Mouse (Mus musculus) bone marrow, adult 2 months (tissue): ENCODE results near the gene Tnni1. TPM values are rescaled to one million over a fixed set of nuclear protein-coding genes. Genes with fewer than 3 reads are reported as not detected.

ENCODE experiments used
- H3K27ac ChIP-seq: fragments of 200-500 bp; 2 replicates; pipeline ENCODE4 v1.5.1; 2012; ENCODE audit warnings: low read depth, mild to moderate bottlenecking, control low read depth, inconsistent platforms, low read length; ENCODE audit not compliant: control insufficient read depth, poor library complexity, insufficient read depth
- H3K4me1 ChIP-seq: fragments of 200-500 bp; 2 replicates; pipeline ENCODE4 v1.6.1; 2011; ENCODE audit warnings: low read length; ENCODE audit not compliant: control insufficient read depth, insufficient read depth
- H3K4me3 ChIP-seq: fragments of 200-500 bp; replicated peaks from 2 replicates; pipeline ENCODE3; 2011; ENCODE audit warnings: mild to moderate bottlenecking, low read depth, low read length, control low read depth; ENCODE audit not compliant: control insufficient read depth
- CTCF ChIP-seq: fragments of 200-500 bp; IDR thresholded peaks from 2 replicates; pipeline ENCODE4 v1.5.1; 2011; ENCODE audit warnings: low read length, control low read depth; ENCODE audit not compliant: control insufficient read depth, insufficient read depth
- POLR2A ChIP-seq: fragments of 200-500 bp; IDR thresholded peaks from 2 replicates; pipeline ENCODE4 v1.6.1; 2011; ENCODE audit warnings: low read depth, mild to moderate bottlenecking, control low read depth, low read length, borderline replicate concordance; ENCODE audit not compliant: control insufficient read depth
- WGBS: fragments of 180-500 bp; shearing (Covaris S2); methylation state at CpG from one replicate; pipeline ENCODE4 v1.1.7; 2018; 5-methylcytosine and 5-hydroxymethylcytosine counted together
- polyA plus RNA-seq: library from polyadenylated mRNA; stranded (reverse); fragments of >200 nt; gene quantifications from 2 replicates; pipeline ENCODE4 v1.2.4, GENCODE M21; 2011; ENCODE audit warnings: low replicate concordance; ENCODE audit not compliant: missing spikeins, insufficient read depth, insufficient read length

The Tnni1 gene
- not detected in 2 replicates for polyA plus RNA-seq

DNA sequence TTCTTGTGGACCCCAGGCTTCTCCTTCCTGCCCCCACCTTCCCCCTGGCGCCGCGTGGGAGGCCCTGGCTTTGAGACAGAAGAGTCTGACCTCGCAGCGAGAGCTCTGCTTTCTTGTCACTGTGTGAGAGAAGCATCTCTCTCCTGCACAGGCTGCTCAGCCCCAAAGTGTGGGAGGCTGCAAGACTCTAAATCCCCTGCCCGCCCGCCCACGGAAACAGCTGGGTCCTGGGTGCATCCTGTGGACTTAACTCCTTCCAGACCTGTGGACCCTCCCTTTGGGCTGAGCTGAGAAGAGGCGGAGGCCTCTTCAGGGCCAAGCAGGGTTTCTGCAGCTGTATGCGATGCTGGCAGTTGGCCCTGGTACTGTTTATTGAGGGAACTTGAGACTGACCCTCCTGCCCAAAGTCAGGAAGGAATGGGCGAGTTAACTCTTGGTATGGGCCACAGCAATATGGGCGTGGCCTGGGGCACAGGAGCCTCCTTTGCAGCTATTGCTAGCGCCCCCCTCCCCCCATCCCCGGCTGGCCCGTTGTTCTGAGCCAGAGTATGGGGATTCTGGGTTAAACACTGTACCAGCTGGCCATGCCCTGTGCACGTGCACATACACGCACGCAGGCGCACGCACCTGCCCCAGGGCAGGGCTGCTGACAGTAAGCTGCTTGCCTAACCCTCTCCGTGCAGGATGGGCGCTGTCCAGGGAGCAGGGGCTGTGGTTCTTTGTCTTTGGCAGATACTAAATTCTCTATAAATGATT lies at the start of gene Tnni1:
TSS of gene Tnni1 (plus strand) at position 655 of the 756 bp plus-strand sequence.
- no peak within 1 kb of the TSS for H3K4me3 ChIP-seq
- no peak for TF ChIP-seq CTCF
- TF ChIP-seq POLR2A: no peak
- no peak within 1 kb of the TSS for H3K27ac ChIP-seq
- no peaks in the 10 kb centered on the region for H3K4me1 ChIP-seq
- WGBS: 8% methylated on average over 22 of the region's 22 CpGs

DNA sequence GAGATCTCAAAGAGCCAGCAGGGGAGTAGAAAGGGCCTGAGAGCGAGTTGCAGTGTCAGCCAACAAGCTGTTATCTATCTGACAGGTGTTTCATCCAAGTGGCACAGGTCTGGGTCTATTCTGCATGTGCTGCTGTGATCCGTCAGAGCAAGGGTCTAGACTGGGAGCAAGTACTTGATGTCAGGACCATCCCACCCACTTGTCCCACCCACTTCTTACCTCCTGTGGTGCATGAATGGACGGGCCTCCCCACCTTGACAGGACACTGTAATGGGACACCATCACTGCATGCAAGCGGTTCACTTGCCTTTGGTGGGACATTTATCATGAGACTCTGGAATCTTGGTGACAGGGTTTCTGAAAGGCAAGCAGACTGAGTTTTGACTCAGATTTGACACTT lies 49.4 kb upstream of the Tnni1 start:
- peak overlapping the region; percentile 67 for H3K4me3 ChIP-seq
- peak overlapping the region; percentile 65; the same call in 1 of the 2 replicates for H3K27ac ChIP-seq
- peaks cover 6% of the 10 kb centered on the region for H3K4me1 ChIP-seq
- 16% methylated on average over 4 of the region's 4 CpGs for WGBS
- TF ChIP-seq CTCF: no peak
- TF ChIP-seq POLR2A: no peak

DNA sequence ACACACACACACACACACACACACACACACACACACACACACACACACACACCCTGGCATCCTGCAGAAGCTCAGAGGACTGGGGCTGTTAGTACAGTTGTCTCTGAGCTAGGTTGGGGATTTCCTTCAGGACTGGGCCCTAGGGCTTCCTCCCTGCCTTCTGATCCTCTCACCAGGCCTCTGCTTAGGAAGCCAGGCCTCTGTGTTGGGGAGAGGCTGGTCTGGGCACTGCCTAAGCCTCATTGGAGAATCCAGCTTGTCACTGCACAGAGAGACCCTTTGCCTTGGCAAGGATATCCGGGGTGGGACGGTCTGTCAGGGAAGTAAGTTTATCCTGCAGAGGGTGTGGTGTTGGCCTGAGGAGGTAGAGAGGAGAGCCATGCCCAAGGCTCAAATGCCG lies 48.9 kb upstream of the Tnni1 start:
- Histone ChIP-seq H3K4me1 (peaks cover 6% of the 10 kb centered on the region), H3K27ac (no peak overlapping the region), H3K4me3 (peak overlapping the region; percentile 1)
- 11% methylated on average over 3 of the region's 3 CpGs for WGBS
- TF ChIP-seq CTCF (no peak), POLR2A (no peak)

DNA sequence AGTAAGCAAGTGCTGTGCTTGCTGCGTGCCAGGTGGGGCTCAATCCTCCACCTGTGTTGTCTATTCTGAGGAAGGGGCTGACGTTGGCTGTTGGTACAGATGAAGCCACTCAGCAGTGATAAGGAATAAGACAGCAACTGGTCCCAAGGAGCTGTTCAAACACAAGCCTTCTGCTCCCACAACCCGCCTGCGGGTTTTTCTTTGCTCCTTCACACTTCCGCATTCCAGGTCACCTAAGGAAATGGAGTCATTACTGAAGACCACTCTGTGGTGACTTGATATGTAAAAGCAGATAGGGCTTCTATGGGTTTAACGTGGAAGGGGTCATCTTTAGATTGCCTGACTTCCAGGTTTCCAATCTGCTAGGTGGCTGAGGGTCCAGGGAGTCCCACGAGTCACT lies 47.8 kb upstream of the Tnni1 start:
- H3K4me1 ChIP-seq: peaks cover 6% of the 10 kb centered on the region

DNA sequence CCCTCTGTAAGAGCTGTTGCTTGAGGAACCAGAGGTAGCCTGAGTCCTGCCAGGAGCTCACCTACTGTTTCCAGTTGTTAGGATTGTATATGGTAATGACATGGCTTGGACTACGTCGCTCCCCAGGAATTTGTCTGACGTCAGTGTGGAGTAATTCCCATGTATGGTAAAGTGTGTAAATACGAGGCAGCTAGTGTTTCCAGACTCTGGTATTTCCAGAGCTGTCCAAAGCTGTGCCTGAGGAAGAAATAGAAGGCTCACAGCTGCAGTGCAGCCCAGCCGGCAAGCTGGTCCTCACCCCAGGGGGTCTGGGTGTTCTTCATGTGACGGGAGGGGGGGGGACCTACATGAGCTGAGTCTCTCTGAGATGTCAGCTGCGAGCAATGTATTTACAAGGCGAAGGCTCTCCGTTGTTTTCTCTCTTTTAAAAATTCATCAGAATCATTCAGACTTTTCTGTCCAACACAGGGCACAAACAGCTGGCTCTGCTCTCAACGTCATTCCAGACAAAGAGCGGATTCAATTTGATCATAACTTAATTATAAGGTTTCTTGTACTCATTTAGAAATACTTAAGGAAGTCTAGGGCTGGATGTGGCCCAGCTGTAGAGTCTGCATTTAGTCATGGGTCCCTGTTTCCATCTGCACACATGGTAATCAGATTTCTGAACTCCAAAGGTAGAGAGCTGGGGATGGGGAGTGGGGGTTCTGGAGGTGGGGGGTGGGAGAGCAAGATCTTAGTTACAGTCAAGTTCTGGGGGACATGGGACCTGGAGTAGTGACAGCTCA lies 47.1 kb upstream of the Tnni1 start:
- WGBS: 84% methylated on average over 11 of the region's 11 CpGs
- no peak overlapping the region for H3K4me3 ChIP-seq
- H3K4me1 ChIP-seq: peaks cover 6% of the 10 kb centered on the region
- no peak overlapping the region for H3K27ac ChIP-seq
- TF ChIP-seq CTCF (no peak), POLR2A (no peak)

More for the DNA sequence above, 47.8 kb upstream of the Tnni1 start:
- TF ChIP-seq CTCF (no peak), POLR2A (no peak)
- WGBS: 46% methylated on average over 7 of the region's 7 CpGs
- Histone ChIP-seq H3K4me3 (no peak overlapping the region), H3K27ac (no peak overlapping the region)

DNA sequence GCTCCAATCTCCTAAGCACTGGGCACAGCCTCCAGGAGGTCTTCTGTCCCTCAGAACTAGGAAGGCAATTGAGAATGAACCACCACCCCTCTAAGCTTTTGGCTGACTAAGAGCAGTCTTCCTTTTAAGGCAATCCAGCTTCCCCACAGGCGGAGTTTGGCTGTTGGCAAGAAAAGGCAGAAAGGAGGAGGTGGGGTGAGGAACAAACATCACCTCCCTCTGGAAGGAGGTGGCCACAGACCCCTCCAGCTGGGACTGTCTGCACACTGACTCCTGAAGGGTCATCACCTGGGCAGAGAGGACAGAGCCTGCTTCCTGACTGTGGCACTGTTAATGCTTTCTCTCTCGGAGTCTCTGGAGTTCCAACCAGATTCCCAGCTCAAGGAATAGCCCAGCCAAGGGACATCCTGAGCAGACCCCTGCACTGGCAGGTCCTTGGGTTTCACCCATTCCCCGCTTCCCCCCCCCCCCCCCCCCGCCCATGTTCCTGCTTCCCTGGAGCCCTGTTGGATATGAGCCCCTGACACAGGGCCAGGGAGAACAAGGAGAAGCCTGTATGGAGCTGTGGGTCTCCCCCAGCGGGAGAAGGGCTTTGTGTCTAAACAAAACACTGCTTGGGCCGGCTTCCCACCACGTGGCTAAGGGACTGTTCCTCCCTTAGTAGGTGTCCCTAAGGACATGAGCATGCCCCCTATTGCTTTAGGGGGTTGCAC lies 44.9 kb upstream of the Tnni1 start:
- Histone ChIP-seq H3K4me3 (no peak overlapping the region), H3K27ac (no peak overlapping the region), H3K4me1 (peaks cover 6% of the 10 kb centered on the region)
- 62% methylated on average over 7 of the region's 7 CpGs for WGBS
- TF ChIP-seq POLR2A (no peak), CTCF (no peak)

DNA sequence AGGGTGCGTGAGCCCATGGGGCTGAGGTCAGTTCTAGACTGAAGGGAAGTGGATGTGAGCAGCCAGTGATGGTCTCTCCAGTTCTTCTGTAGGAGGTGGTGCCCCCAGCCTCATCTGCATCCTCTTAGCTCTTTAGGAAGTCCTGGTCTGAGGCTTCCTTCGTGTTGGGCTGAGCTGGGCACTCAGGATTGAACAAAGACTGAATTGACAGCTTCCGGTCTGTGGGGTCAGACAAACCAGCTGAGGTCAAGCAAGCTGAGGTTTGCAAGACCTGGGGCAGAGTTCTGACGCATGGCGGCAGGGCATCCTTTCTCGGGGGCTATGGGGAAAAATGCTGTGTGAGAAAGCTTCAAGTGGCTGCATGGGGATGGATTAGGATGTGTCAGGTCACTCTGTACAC lies 43.8 kb upstream of the Tnni1 start:
- Histone ChIP-seq H3K4me1 (peaks cover 3% of the 10 kb centered on the region), H3K27ac (no peak overlapping the region), H3K4me3 (no peak overlapping the region)
- WGBS: 67% methylated on average over 6 of the region's 6 CpGs
- TF ChIP-seq CTCF (no peak), POLR2A (no peak)

DNA sequence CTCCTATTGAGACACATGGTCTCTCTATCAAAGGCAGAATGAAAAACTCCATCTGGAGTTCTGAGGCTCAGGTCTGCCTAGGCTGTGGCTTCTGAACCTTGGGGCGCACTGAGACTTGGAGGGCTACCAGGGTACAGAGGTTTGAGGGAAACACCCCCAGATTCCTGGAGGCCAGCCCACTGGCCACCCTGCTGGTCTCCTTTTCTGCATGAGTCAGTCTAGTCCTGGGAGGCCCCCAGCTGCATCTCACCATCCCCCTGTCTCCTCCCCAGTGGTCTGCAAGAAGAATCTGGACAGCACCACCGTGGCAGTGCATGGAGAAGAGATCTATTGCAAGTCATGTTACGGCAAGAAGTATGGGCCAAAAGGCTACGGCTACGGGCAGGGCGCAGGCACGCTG lies 34.2 kb upstream of the Tnni1 start:
- no peak for TF ChIP-seq CTCF
- no peak for TF ChIP-seq POLR2A
- no peak overlapping the region for H3K27ac ChIP-seq
- H3K4me3 ChIP-seq: no peak overlapping the region
- H3K4me1 ChIP-seq: peaks cover 1% of the 10 kb centered on the region; the same call in 1 of the 2 replicates
- WGBS: 94% methylated on average over 7 of the region's 7 CpGs
